Mouse (Mus musculus): ENCODE results near the gene Nae1. TPM values are rescaled to one million over a fixed set of nuclear protein-coding genes. Genes with fewer than 3 reads are reported as not detected.

Nae1 gene
- polyA plus RNA-seq, 1 experiment from 2014 or later: 78.1 TPM

- Histone ChIP-seq H3K27me3 (ENCODE audit: control insufficient read depth, insufficient read depth, low read length) (no peaks in the 10 kb centered on the region), H3K36me3 (ENCODE audit: control insufficient read depth, insufficient read depth, low read length) (no peaks in the 10 kb centered on the region), H3K4me1 (ENCODE audit: control insufficient read depth, insufficient read depth, low read length) (no peaks in the 10 kb centered on the region), H3K27ac (ENCODE audit: low read depth, low read length) (no peak overlapping the region), H3K4me3 (ENCODE audit: low read depth, low read length) (no peak overlapping the region), H3K9ac (ENCODE audit: low read depth, low read length) (no peak overlapping the region), H3K4me2 (no peak overlapping the region), H3K9me3 (replicated peaks; ENCODE audit: control insufficient read depth, low read length) (no peaks in the 10 kb centered on the region)
- ATAC-seq (replicated peaks; ENCODE audit: insufficient number of reproducible peaks, low FRiP score, low TSS enrichment): no peak
- 40% methylated on average over 7 of the region's 7 CpGs for WGBS (ENCODE audit: insufficient replicate concordance)
These were observed 22.8 kb upstream of the Nae1 start for GRCm38 (mm10) chr8:104557226-104557625.

- Histone ChIP-seq H3K9me3 (replicated peaks; ENCODE audit: control insufficient read depth, low read length) (no peaks in the 10 kb centered on the region), H3K27me3 (ENCODE audit: control insufficient read depth, insufficient read depth, low read length) (no peaks in the 10 kb centered on the region), H3K4me1 (ENCODE audit: control insufficient read depth, insufficient read depth, low read length) (no peaks in the 10 kb centered on the region), H3K36me3 (ENCODE audit: control insufficient read depth, insufficient read depth, low read length) (no peaks in the 10 kb centered on the region), H3K9ac (ENCODE audit: low read depth, low read length) (no peak overlapping the region), H3K4me3 (ENCODE audit: low read depth, low read length) (no peak overlapping the region), H3K27ac (ENCODE audit: low read depth, low read length) (no peak overlapping the region), H3K4me2 (no peak overlapping the region)
- WGBS (ENCODE audit: insufficient replicate concordance): 77% methylated on average over 4 of the region's 4 CpGs
- ATAC-seq (replicated peaks; ENCODE audit: insufficient number of reproducible peaks, low FRiP score, low TSS enrichment): no peak
These were observed 20.8 kb upstream of the Nae1 start for GRCm38 (mm10) chr8:104555191-104555590.

- Histone ChIP-seq H3K36me3 (ENCODE audit: control insufficient read depth, insufficient read depth, low read length) (no peaks in the 10 kb centered on the region), H3K9me3 (replicated peaks; ENCODE audit: control insufficient read depth, low read length) (no peaks in the 10 kb centered on the region), H3K4me3 (ENCODE audit: low read depth, low read length) (no peak overlapping the region), H3K4me2 (no peak overlapping the region), H3K4me1 (ENCODE audit: control insufficient read depth, insufficient read depth, low read length) (0 out of 2 replicates have a peak, but pooled peaks cover 4% of the 10 kb centered on the region), H3K27me3 (ENCODE audit: control insufficient read depth, insufficient read depth, low read length) (peaks cover 56% of the 10 kb centered on the region), H3K27ac (ENCODE audit: low read depth, low read length) (no peak overlapping the region), H3K9ac (ENCODE audit: low read depth, low read length) (no peak overlapping the region)
- no peak for ATAC-seq (replicated peaks; ENCODE audit: insufficient number of reproducible peaks, low FRiP score, low TSS enrichment)
- 80% methylated on average over 8 of the region's 8 CpGs for WGBS (ENCODE audit: insufficient replicate concordance)
These were observed 9.1 kb upstream of the Nae1 start for GRCm38 (mm10) chr8:104543440-104544045.

GRCm38 (mm10) chr8:104542160-104542559 lies 7.7 kb upstream of the Nae1 start:
- ATAC-seq (replicated peaks; ENCODE audit: insufficient number of reproducible peaks, low FRiP score, low TSS enrichment): no peak
- H3K9ac ChIP-seq (ENCODE audit: low read depth, low read length): no peak overlapping the region
- H3K9me3 ChIP-seq (replicated peaks; ENCODE audit: control insufficient read depth, low read length): no peaks in the 10 kb centered on the region
- H3K27ac ChIP-seq (ENCODE audit: low read depth, low read length): no peak overlapping the region
- H3K4me3 ChIP-seq (ENCODE audit: low read depth, low read length): peak overlapping the region; percentile 61; the same call in 1 of the 2 replicates
- H3K36me3 ChIP-seq (ENCODE audit: control insufficient read depth, insufficient read depth, low read length): no peaks in the 10 kb centered on the region
- peaks cover 56% of the 10 kb centered on the region for H3K27me3 ChIP-seq (ENCODE audit: control insufficient read depth, insufficient read depth, low read length)
- 7% methylated on average over 11 of the region's 11 CpGs for WGBS (ENCODE audit: insufficient replicate concordance)
- 0 out of 2 replicates have a peak, but pooled peaks cover 4% of the 10 kb centered on the region for H3K4me1 ChIP-seq (ENCODE audit: control insufficient read depth, insufficient read depth, low read length)
- peak overlapping the region; percentile 98 for H3K4me2 ChIP-seq

- H3K36me3 ChIP-seq (ENCODE audit: control insufficient read depth, insufficient read depth, low read length): no peaks in the 10 kb centered on the region
- WGBS (ENCODE audit: insufficient replicate concordance): 12% methylated on average over 8 of the region's 8 CpGs
- no peak for ATAC-seq (replicated peaks; ENCODE audit: insufficient number of reproducible peaks, low FRiP score, low TSS enrichment)
- H3K27me3 ChIP-seq (ENCODE audit: control insufficient read depth, insufficient read depth, low read length): peaks cover 56% of the 10 kb centered on the region
- H3K27ac ChIP-seq (ENCODE audit: low read depth, low read length): no peak overlapping the region
- H3K4me1 ChIP-seq (ENCODE audit: control insufficient read depth, insufficient read depth, low read length): 0 out of 2 replicates have a peak, but pooled peaks cover 4% of the 10 kb centered on the region
- H3K4me3 ChIP-seq (ENCODE audit: low read depth, low read length): peak overlapping the region; percentile 61
- peak overlapping the region; percentile 98 for H3K4me2 ChIP-seq
- peak overlapping the region; percentile 66; the same call in 1 of the 2 replicates for H3K9ac ChIP-seq (ENCODE audit: low read depth, low read length)
- H3K9me3 ChIP-seq (replicated peaks; ENCODE audit: control insufficient read depth, low read length): no peaks in the 10 kb centered on the region
These were observed 7.1 kb upstream of the Nae1 start for GRCm38 (mm10) chr8:104541515-104541880.

GRCm38 (mm10) chr8:104540710-104541514 lies 6.5 kb upstream of the Nae1 start:
- WGBS (ENCODE audit: insufficient replicate concordance): under 1% methylated on average over 76 of the region's 76 CpGs

GRCm38 (mm10) chr8:104540238-104540637 lies 5.8 kb upstream of the Nae1 start:
- 33% methylated on average over 7 of the region's 7 CpGs for whole genome bisulfite sequencing (ENCODE audit: insufficient replicate concordance)
- Histone ChIP-seq H3K9ac (ENCODE audit: low read depth, low read length) (no peak overlapping the region), H3K4me1 (ENCODE audit: control insufficient read depth, insufficient read depth, low read length) (0 out of 2 replicates have a peak, but pooled peaks cover 7% of the 10 kb centered on the region), H3K9me3 (replicated peaks; ENCODE audit: control insufficient read depth, low read length) (no peaks in the 10 kb centered on the region), H3K27ac (ENCODE audit: low read depth, low read length) (no peak overlapping the region), H3K4me3 (ENCODE audit: low read depth, low read length) (peak overlapping the region; percentile 61), H3K36me3 (ENCODE audit: control insufficient read depth, insufficient read depth, low read length) (no peaks in the 10 kb centered on the region), H3K4me2 (peak overlapping the region; percentile 98), H3K27me3 (ENCODE audit: control insufficient read depth, insufficient read depth, low read length) (peaks cover 56% of the 10 kb centered on the region)
- no peak for ATAC-seq (replicated peaks; ENCODE audit: insufficient number of reproducible peaks, low FRiP score, low TSS enrichment)

More at GRCm38 (mm10) chr8:104540710-104541514, 6.5 kb upstream of the Nae1 start:
- H3K4me3 ChIP-seq (ENCODE audit: low read depth, low read length): peak overlapping the region; percentile 61
- H3K9me3 ChIP-seq (replicated peaks; ENCODE audit: control insufficient read depth, low read length): no peaks in the 10 kb centered on the region
- H3K4me2 ChIP-seq: peak overlapping the region; percentile 98
- peak overlapping the region; percentile 66 for H3K9ac ChIP-seq (ENCODE audit: low read depth, low read length)
- no peak overlapping the region for H3K27ac ChIP-seq (ENCODE audit: low read depth, low read length)
- 0 out of 2 replicates have a peak, but pooled peaks cover 4% of the 10 kb centered on the region for H3K4me1 ChIP-seq (ENCODE audit: control insufficient read depth, insufficient read depth, low read length)
- H3K36me3 ChIP-seq (ENCODE audit: control insufficient read depth, insufficient read depth, low read length): no peaks in the 10 kb centered on the region
- peaks cover 56% of the 10 kb centered on the region for H3K27me3 ChIP-seq (ENCODE audit: control insufficient read depth, insufficient read depth, low read length)
- ATAC-seq (replicated peaks; ENCODE audit: insufficient number of reproducible peaks, low FRiP score, low TSS enrichment): 0 out of 2 replicates have a peak, but pooled peaks have one; percentile 36

GRCm38 (mm10) chr8:104539566-104539965 lies 5.1 kb upstream of the Nae1 start:
- Histone ChIP-seq H3K9ac (ENCODE audit: low read depth, low read length) (no peak overlapping the region), H3K27ac (ENCODE audit: low read depth, low read length) (no peak overlapping the region), H3K36me3 (ENCODE audit: control insufficient read depth, insufficient read depth, low read length) (no peaks in the 10 kb centered on the region), H3K4me1 (ENCODE audit: control insufficient read depth, insufficient read depth, low read length) (0 out of 2 replicates have a peak, but pooled peaks cover 10% of the 10 kb centered on the region), H3K27me3 (ENCODE audit: control insufficient read depth, insufficient read depth, low read length) (peaks cover 56% of the 10 kb centered on the region), H3K4me3 (ENCODE audit: low read depth, low read length) (no peak overlapping the region), H3K4me2 (no peak overlapping the region), H3K9me3 (replicated peaks; ENCODE audit: control insufficient read depth, low read length) (no peaks in the 10 kb centered on the region)
- WGBS (ENCODE audit: insufficient replicate concordance): 84% methylated on average over 2 of the region's 2 CpGs
- no peak for ATAC-seq (replicated peaks; ENCODE audit: insufficient number of reproducible peaks, low FRiP score, low TSS enrichment)
